Mouse (Mus musculus): ENCODE data around the gene Ttc28.

DNA sequence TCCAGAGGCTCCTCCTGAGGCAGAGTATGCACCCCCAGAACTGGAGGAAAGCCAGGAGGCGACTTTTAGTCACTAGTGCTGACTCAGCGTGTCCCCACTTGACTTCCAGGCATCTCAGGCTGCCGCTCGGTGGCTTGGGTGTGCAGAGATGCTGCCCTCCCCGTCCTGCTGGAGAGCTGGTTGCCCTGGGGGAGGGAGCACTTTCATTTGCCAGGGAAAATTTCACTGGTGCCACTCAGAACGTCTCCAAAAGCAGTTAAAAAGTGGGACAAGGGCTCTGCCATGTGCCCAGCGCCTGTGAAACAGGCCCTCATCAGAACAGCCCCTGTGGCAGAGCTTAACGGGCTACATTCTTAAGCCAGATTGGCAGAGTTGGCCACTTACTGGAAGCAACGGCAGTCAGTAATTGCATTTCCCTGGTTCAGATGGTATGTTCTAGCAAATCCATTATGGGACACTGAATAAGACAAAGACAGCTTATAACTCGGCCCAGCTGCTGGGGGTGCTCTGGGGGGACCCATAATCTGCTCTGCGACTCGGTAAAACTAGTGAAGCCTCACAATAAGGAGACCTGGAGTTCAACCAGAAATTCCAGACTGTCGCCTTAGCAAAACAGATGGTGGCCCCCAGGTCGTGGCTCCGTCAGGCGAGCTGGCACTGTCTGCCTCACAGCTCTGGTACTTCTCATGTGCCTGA is 321.5 kb downstream of the Ttc28 start:
- TF ChIP-seq EP300 (optimal IDR thresholded peaks at IDR 0.05), result no peak
- no peak for TF ChIP-seq CTCF (IDR thresholded peaks at IDR 0.05; ENCODE audit: low read depth)

All from stomach, postnatal 0 days (tissue).